Mouse (Mus musculus) lung, adult 2 months (tissue): ENCODE measurements around the gene Plac1.

Source experiments
- CTCF ChIP-seq: fragments of 200-500 bp; IDR thresholded peaks from 2 replicates; pipeline ENCODE4 v1.5.1; 2011; ENCODE audit warnings: mild to moderate bottlenecking, low read length, control low read depth; ENCODE audit not compliant: insufficient read depth
- POLR2A ChIP-seq: fragments of 200-500 bp; IDR thresholded peaks from 2 replicates; pipeline ENCODE4 v1.6.1; 2011; ENCODE audit warnings: low read depth, mild to moderate bottlenecking, control low read depth, low read length, borderline replicate concordance; ENCODE audit errors: extremely low read depth

DNA sequence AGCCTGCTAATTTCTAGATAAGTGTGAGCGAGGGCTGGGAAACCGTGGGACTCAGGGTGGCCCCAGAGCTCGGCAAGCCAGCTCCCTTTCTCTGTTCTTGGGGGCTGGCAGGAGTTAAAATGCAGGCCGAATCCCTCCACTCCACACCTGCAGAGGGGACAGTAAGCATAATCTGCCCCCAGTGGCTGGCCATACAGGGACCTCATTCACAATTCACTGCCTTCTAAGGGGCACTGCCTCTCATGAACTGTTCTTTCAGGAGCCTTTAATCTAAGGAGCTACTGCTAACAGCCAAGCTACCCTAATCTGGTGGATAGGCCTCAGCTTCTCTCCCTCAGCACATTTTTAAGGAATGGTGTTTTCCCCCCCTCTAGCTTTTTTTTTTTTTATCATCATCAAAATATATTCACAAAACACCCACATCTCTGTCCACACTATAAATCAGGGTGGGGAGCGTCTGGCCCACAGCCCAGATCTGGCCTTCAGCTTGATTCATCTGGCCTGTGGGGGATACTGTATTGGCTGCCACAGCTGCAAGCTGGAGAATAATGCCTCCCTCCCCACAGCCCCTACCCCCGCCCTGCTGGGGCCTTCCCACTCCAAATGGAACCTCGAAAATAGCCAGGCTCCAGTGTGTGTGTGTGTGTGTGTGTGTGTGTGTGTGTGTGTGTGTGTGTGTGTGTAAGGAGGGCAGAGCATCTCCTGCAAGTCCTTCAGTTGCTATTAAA, 28.0 kb downstream of the Plac1 start:
- no peak for TF ChIP-seq POLR2A
- no peak for TF ChIP-seq CTCF
